Mouse (Mus musculus) MEL (cell line): ENCODE data around the gene Kmt2d. TPM values are rescaled to one million over a fixed set of nuclear protein-coding genes. Genes with fewer than 3 reads are reported as not detected.

Experiments
- DNase-seq: peaks from one replicate; pipeline ENCODE4 v3.0.0; 2011; ENCODE audit warnings: low read depth, low spot score
- H3K27ac ChIP-seq: 2 replicates; pipeline ENCODE4 v1.5.1; 2012; ENCODE audit warnings: low read depth, mild to moderate bottlenecking, control low read depth, low read length, moderate library complexity; ENCODE audit not compliant: control insufficient read depth
- H3K27me3 ChIP-seq, 2 experiments: fragments of 150-350 bp in 1 of 2; sonication (generic) in 1 of 2; 2 replicates each; pipeline ENCODE4 v1.6.1; 2012; ENCODE audit warnings: low read length in 2 of 2, mild to moderate bottlenecking in 2 of 2, improper control_type of control experiment in 1 of 2, moderate library complexity in 1 of 2; ENCODE audit not compliant: insufficient read depth in 2 of 2, control insufficient read depth in 1 of 2
- H3K36me3 ChIP-seq, 2 experiments: 2 replicates each; pipeline ENCODE4 v1.6.1; 2012 to 2014; ENCODE audit warnings: low read length in 2 of 2, improper control_type of control experiment in 1 of 2, inconsistent platforms in 1 of 2, mild to moderate bottlenecking in 1 of 2; ENCODE audit not compliant: insufficient read depth in 2 of 2, control insufficient read depth in 1 of 2
- H3K4me1 ChIP-seq, 2 experiments: fragments of 150-350 bp in 1 of 2; sonication (generic) in 1 of 2; 2 replicates each; pipeline ENCODE4 v1.6.1; 2012; ENCODE audit warnings: low read length in 2 of 2, improper control_type of control experiment in 1 of 2, mild to moderate bottlenecking in 1 of 2; ENCODE audit not compliant: insufficient read depth in 2 of 2, control insufficient read depth in 1 of 2
- H3K4me3 ChIP-seq, 2 experiments: fragments of 150-350 bp in 1 of 2; sonication (generic) in 1 of 2; 2 replicates each; pipeline ENCODE4 v1.5.1; 2012; ENCODE audit warnings: low read depth in 2 of 2, low read length in 2 of 2, mild to moderate bottlenecking in 2 of 2, moderate library complexity in 2 of 2, control low read depth in 1 of 2, improper control_type of control experiment in 1 of 2; ENCODE audit not compliant: control insufficient read depth in 1 of 2, insufficient read depth in 1 of 2
- H3K79me2 ChIP-seq: 2 replicates; pipeline ENCODE4 v1.6.1; 2012; ENCODE audit warnings: mild to moderate bottlenecking, low read length, moderate library complexity; ENCODE audit not compliant: control insufficient read depth, poor library complexity, insufficient read depth
- H3K9ac ChIP-seq: 2 replicates; pipeline ENCODE4 v1.6.1; 2012; ENCODE audit warnings: low read depth, mild to moderate bottlenecking, control low read depth, low read length, moderate library complexity; ENCODE audit not compliant: control insufficient read depth, poor library complexity, severe bottlenecking
- H3K9me3 ChIP-seq: fragments of 150-350 bp; sonication (generic); replicated peaks from 2 replicates; pipeline ENCODE4 v1.6.1; 2012; ENCODE audit warnings: mild to moderate bottlenecking, low read length, improper control_type of control experiment, moderate library complexity; ENCODE audit not compliant: insufficient read depth
- BHLHE40 ChIP-seq: IDR thresholded peaks from 2 replicates; pipeline ENCODE4 v1.6.1; 2012; ENCODE audit warnings: low read depth, mild to moderate bottlenecking, inconsistent platforms, low read length, improper control_type of control experiment, borderline replicate concordance
- CHD1 ChIP-seq: IDR thresholded peaks from 2 replicates; pipeline ENCODE4 v1.6.1; 2012; ENCODE audit warnings: low read depth, mild to moderate bottlenecking, inconsistent platforms, low read length, improper control_type of control experiment
- CHD2 ChIP-seq: IDR thresholded peaks from 2 replicates; pipeline ENCODE4 v1.6.1; 2011; ENCODE audit warnings: low read length, improper control_type of control experiment
- CTCF ChIP-seq, 3 experiments: IDR thresholded peaks in 2 of 3; conservative IDR thresholded peaks in 1 of 3; 2 replicates each; pipeline ENCODE4 v1.5.1; 2011 to 2012; ENCODE audit warnings: low read length in 3 of 3, low read depth in 2 of 3, mild to moderate bottlenecking in 2 of 3, improper control_type of control experiment in 1 of 3, inconsistent platforms in 1 of 3, mixed read lengths in 1 of 3, moderate library complexity in 1 of 3; ENCODE audit not compliant: control insufficient read depth in 1 of 3, insufficient read depth in 1 of 3, poor library complexity in 1 of 3, severe bottlenecking in 1 of 3
- E2F4 ChIP-seq: IDR thresholded peaks from 2 replicates; pipeline ENCODE4 v1.6.1; 2011; ENCODE audit warnings: low read depth, low read length, improper control_type of control experiment, borderline replicate concordance
- ELF1 ChIP-seq: IDR thresholded peaks from 2 replicates; pipeline ENCODE4 v1.6.1; 2014; ENCODE audit warnings: low read depth, mild to moderate bottlenecking, inconsistent platforms, low read length, improper control_type of control experiment, moderate library complexity
- EP300 ChIP-seq, 2 experiments: IDR thresholded peaks; 2 replicates each; pipeline ENCODE4 v1.6.1; 2011; ENCODE audit warnings: improper control_type of control experiment in 2 of 2, low read length in 2 of 2, low read depth in 1 of 2, mild to moderate bottlenecking in 1 of 2
- ETS1 ChIP-seq: IDR thresholded peaks from 2 replicates; pipeline ENCODE4 v1.6.1; 2012; ENCODE audit warnings: low read depth, mild to moderate bottlenecking, inconsistent platforms, low read length, improper control_type of control experiment, moderate library complexity
- HCFC1 ChIP-seq: IDR thresholded peaks from 2 replicates; pipeline ENCODE4 v1.6.1; 2012; ENCODE audit warnings: low read depth, mild to moderate bottlenecking, inconsistent platforms, low read length, improper control_type of control experiment, moderate library complexity
- JUND ChIP-seq: IDR thresholded peaks from 2 replicates; pipeline ENCODE4 v1.6.1; 2011; ENCODE audit warnings: low read depth, mild to moderate bottlenecking, improper control_type of control experiment, low read length
- KAT2A ChIP-seq: conservative IDR thresholded peaks from 2 replicates; pipeline ENCODE4 v1.6.1; 2012; ENCODE audit warnings: low read depth, low read length, improper control_type of control experiment, inconsistent platforms
- MAFK ChIP-seq: IDR thresholded peaks from 2 replicates; pipeline ENCODE4 v1.6.1; 2011; ENCODE audit warnings: low read depth, mild to moderate bottlenecking, low read length, improper control_type of control experiment, borderline replicate concordance
- MAX ChIP-seq: IDR thresholded peaks from 2 replicates; pipeline ENCODE4 v1.6.1; 2011; ENCODE audit warnings: low read length, improper control_type of control experiment
- MAZ ChIP-seq: IDR thresholded peaks from 2 replicates; pipeline ENCODE4 v1.6.1; 2012; ENCODE audit warnings: low read depth, mild to moderate bottlenecking, inconsistent platforms, low read length, improper control_type of control experiment
- MEF2A ChIP-seq: IDR thresholded peaks from 2 replicates; pipeline ENCODE4 v1.6.1; 2014; ENCODE audit warnings: low read depth, mild to moderate bottlenecking, inconsistent platforms, low read length, improper control_type of control experiment; ENCODE audit not compliant: poor library complexity, insufficient replicate concordance, severe bottlenecking; ENCODE audit errors: extremely low read depth
- MXI1 ChIP-seq: IDR thresholded peaks from 2 replicates; pipeline ENCODE4 v1.6.1; 2011; ENCODE audit warnings: mild to moderate bottlenecking, low read depth, low read length, improper control_type of control experiment
- MYB ChIP-seq: IDR thresholded peaks from 2 replicates; pipeline ENCODE4 v1.6.1; 2011; ENCODE audit warnings: mild to moderate bottlenecking, low read depth, low read length, improper control_type of control experiment
- MYC ChIP-seq: IDR thresholded peaks from 2 replicates; pipeline ENCODE4 v1.6.1; 2011; ENCODE audit warnings: low read depth, mild to moderate bottlenecking, low read length, improper control_type of control experiment, moderate library complexity
- NELFE ChIP-seq: IDR thresholded peaks from 2 replicates; pipeline ENCODE4 v1.6.1; 2011; ENCODE audit warnings: low read depth, low read length, improper control_type of control experiment
- NRF1 ChIP-seq: IDR thresholded peaks from 2 replicates; pipeline ENCODE4 v1.6.1; 2014; ENCODE audit warnings: low read depth, mild to moderate bottlenecking, inconsistent platforms, low read length, improper control_type of control experiment, moderate library complexity; ENCODE audit not compliant: poor library complexity, insufficient read depth, severe bottlenecking
- POLR2A ChIP-seq, 2 experiments: IDR thresholded peaks; 2 replicates each; pipeline ENCODE4 v1.6.1; 2011 to 2012; ENCODE audit warnings: low read length in 2 of 2, mild to moderate bottlenecking in 2 of 2, control low read depth in 1 of 2, improper control_type of control experiment in 1 of 2, low read depth in 1 of 2, moderate library complexity in 1 of 2; ENCODE audit not compliant: control insufficient read depth in 1 of 2, insufficient read depth in 1 of 2, poor library complexity in 1 of 2
- POLR2AphosphoS2 ChIP-seq: IDR thresholded peaks from 2 replicates; pipeline ENCODE4 v1.6.1; 2011; ENCODE audit warnings: low read length, improper control_type of control experiment
- POLR2AphosphoS5 ChIP-seq: IDR thresholded peaks from 2 replicates; pipeline ENCODE4 v1.6.1; 2012; ENCODE audit warnings: low read depth, borderline replicate concordance, mild to moderate bottlenecking, inconsistent platforms, low read length, moderate library complexity, mixed read lengths
- RAD21 ChIP-seq: IDR thresholded peaks from 2 replicates; pipeline ENCODE4 v1.6.1; 2011; ENCODE audit warnings: mild to moderate bottlenecking, low read depth, low read length, improper control_type of control experiment
- RCOR1 ChIP-seq: IDR thresholded peaks from 2 replicates; pipeline ENCODE4 v1.6.1; 2012; ENCODE audit warnings: low read depth, mild to moderate bottlenecking, inconsistent platforms, low read length, improper control_type of control experiment
- SIN3A ChIP-seq: IDR thresholded peaks from 2 replicates; pipeline ENCODE4 v1.6.1; 2012; ENCODE audit warnings: low read length, improper control_type of control experiment, inconsistent platforms
- SMC3 ChIP-seq: IDR thresholded peaks from 2 replicates; pipeline ENCODE4 v1.6.1; 2011; ENCODE audit warnings: low read depth, low read length, improper control_type of control experiment
- TAL1 ChIP-seq: IDR thresholded peaks from 2 replicates; pipeline ENCODE4 v1.6.1; 2012; ENCODE audit warnings: mild to moderate bottlenecking, inconsistent platforms, low read length, moderate library complexity, mixed read lengths
- TBP ChIP-seq: IDR thresholded peaks from 2 replicates; pipeline ENCODE4 v1.8.0; 2011; ENCODE audit warnings: low read depth, low read length, improper control_type of control experiment
- TCF12 ChIP-seq: IDR thresholded peaks from 2 replicates; pipeline ENCODE4 v1.6.1; 2014; ENCODE audit warnings: low read depth, mild to moderate bottlenecking, inconsistent platforms, low read length, improper control_type of control experiment, moderate library complexity
- UBTF ChIP-seq: IDR thresholded peaks from 2 replicates; pipeline ENCODE4 v1.6.1; 2012; ENCODE audit warnings: low read depth, mild to moderate bottlenecking, inconsistent platforms, low read length, improper control_type of control experiment, moderate library complexity, borderline replicate concordance; ENCODE audit not compliant: insufficient read depth
- USF1 ChIP-seq: IDR thresholded peaks from 2 replicates; pipeline ENCODE4 v1.6.1; 2014; ENCODE audit warnings: low read depth, mild to moderate bottlenecking, inconsistent platforms, low read length, improper control_type of control experiment, moderate library complexity
- USF2 ChIP-seq, 2 experiments: IDR thresholded peaks; 2 replicates each; pipeline ENCODE4 v1.6.1; 2011 to 2012; ENCODE audit warnings: improper control_type of control experiment in 2 of 2, low read length in 2 of 2, borderline replicate concordance in 1 of 2, inconsistent platforms in 1 of 2, low read depth in 1 of 2, mild to moderate bottlenecking in 1 of 2; ENCODE audit not compliant: insufficient read depth in 1 of 2
- ZC3H11A ChIP-seq: IDR thresholded peaks from 2 replicates; pipeline ENCODE4 v1.6.1; 2012; ENCODE audit warnings: low read depth, mild to moderate bottlenecking, inconsistent platforms, low read length, improper control_type of control experiment
- ZKSCAN1 ChIP-seq: IDR thresholded peaks from 2 replicates; pipeline ENCODE4 v1.6.1; 2012; ENCODE audit warnings: low read depth, mild to moderate bottlenecking, inconsistent platforms, low read length, improper control_type of control experiment, moderate library complexity
- ZMIZ1 ChIP-seq: IDR thresholded peaks from 2 replicates; pipeline ENCODE4 v1.6.1; 2012; ENCODE audit warnings: low read depth, mild to moderate bottlenecking, inconsistent platforms, low read length, improper control_type of control experiment, moderate library complexity
- ZNF384 ChIP-seq: IDR thresholded peaks from 2 replicates; pipeline ENCODE4 v1.6.1; 2012; ENCODE audit warnings: low read depth, mild to moderate bottlenecking, inconsistent platforms, low read length, improper control_type of control experiment
- polyA plus RNA-seq, 2 experiments: library from polyadenylated mRNA; stranded (reverse) in 1 of 2; unstranded in 1 of 2; fragments of >175 nt in 1 of 2; fragments of >200 nt in 1 of 2; gene quantifications; 2 replicates each; pipeline versions ENCODE4 v1.2.1 to v1.2.4; 2012; ENCODE audit warnings: low replicate concordance in 2 of 2, low read depth in 1 of 2; ENCODE audit not compliant: insufficient read length in 2 of 2, insufficient read depth in 1 of 2, missing spikeins in 1 of 2
- total RNA-seq: library from RNA; depleted of rRNA; stranded (reverse); fragments of 300-350 nt; gene quantifications from 2 replicates; pipeline ENCODE4 v1.2.3, GENCODE M21; 2012

The Kmt2d gene
- total and polyA plus RNA-seq, 3 experiments = 12.5 to 47.7 (median 42.0) TPM

GRCm38 (mm10) chr15:98804054-98804453 lies 67.0 kb downstream of the Kmt2d start:
- Histone ChIP-seq H3K27me3 (no peaks in the 10 kb centered on the region), H3K4me1 (peaks cover 2 to 12% of the 10 kb centered on the region in 2 experiments; a peak in 2 of 4 replicates)
- TF ChIP-seq RCOR1 (no peak), JUND (no peak), NRF1 (peak; percentile 40; the same call in 1 of the 2 replicates), SIN3A (peak; percentile 79; the same call in 1 of the 2 replicates), CTCF (IDR thresholded peaks at IDR 0.05 in 2 of 3, conservative IDR thresholded peaks at IDR 0.05 in 1 of 3; ENCODE audit: control insufficient read depth in 1 of 3, insufficient read depth in 1 of 3, low read depth in 2 of 3, low read length in 3 of 3, poor library complexity in 1 of 3, severe bottlenecking in 1 of 3) (peak; percentile 89 to 95 (median 94)), HCFC1 (peak; percentile 64), ETS1 (0 out of 2 replicates have a peak, but pooled peaks have one; percentile 33), CHD1 (no peak), POLR2AphosphoS2 (no peak), MYC (0 out of 2 replicates have a peak, but pooled peaks have one; percentile 33), KAT2A (no peak), E2F4 (no peak), ZC3H11A (peak; percentile 74), CHD2 (no peak), USF2 (IDR thresholded peaks at IDR 0.05; ENCODE audit: borderline replicate concordance in 1 of 2, insufficient read depth in 1 of 2, low read depth in 1 of 2, low read length in 2 of 2) (no peak), ZNF384 (peak; percentile 59; the same call in 1 of the 2 replicates), POLR2A (IDR thresholded peaks at IDR 0.05; ENCODE audit: control insufficient read depth in 1 of 2, insufficient read depth in 1 of 2, low read depth in 1 of 2, low read length in 2 of 2, poor library complexity in 1 of 2) (no peak), NELFE (no peak), MXI1 (peak; percentile 74), ELF1 (peak; percentile 62), MEF2A (no peak), TBP (no peak), MYB (no peak), TCF12 (peak; percentile 43; the same call in 1 of the 2 replicates), BHLHE40 (no peak), UBTF (no peak), EP300 (IDR thresholded peaks at IDR 0.05; ENCODE audit: low read depth in 1 of 2, low read length in 2 of 2) (no peak), ZMIZ1 (no peak), POLR2AphosphoS5 (no peak), ZKSCAN1 (no peak), MAZ (peak; percentile 76; the same call in 1 of the 2 replicates), SMC3 (peak; percentile 83), MAX (peak; percentile 77), RAD21 (peak; percentile 90), TAL1 (no peak), USF1 (no peak), MAFK (no peak)

More at GRCm38 (mm10) chr15:98804054-98804453, 67.0 kb downstream of the Kmt2d start:
- peak; percentile 91 for DNase-seq
- H3K9ac ChIP-seq = peak overlapping the region; percentile 67
- peaks cover 0 to 8% of the 10 kb centered on the region in 2 experiments; a peak in 2 of 4 replicates for H3K36me3 ChIP-seq
- peak overlapping the region in 1 of 2 experiments; percentile 38; a peak in 2 of 4 replicates for H3K4me3 ChIP-seq
- no peaks in the 10 kb centered on the region for H3K9me3 ChIP-seq
- H3K27ac ChIP-seq = no peak overlapping the region
- peaks cover 28% of the 10 kb centered on the region for H3K79me2 ChIP-seq
